Mouse (Mus musculus): ENCODE data around the gene Cbfb. TPM values are rescaled to one million over a fixed set of nuclear protein-coding genes. Genes with fewer than 3 reads are reported as not detected.
"Not testable (repeated sequence)": the region's sequence is repeated elsewhere in the genome, so short reads cannot be mapped to it uniquely, and the experiment has no call there.

Gene Cbfb
- total RNA-seq (2021) = 58.4 and 60.1 TPM in 2 replicates
- long read RNA-seq, experiment 1, transcript Cbfb-201 (6 exons, 2,883 nt) = minor isoform, 16 of 56 reads
- long read RNA-seq, experiment 1, transcript Cbfb-202 (6 exons, 2,891 nt) = major isoform, 32 of 56 reads
- long read RNA-seq, experiment 1, partial matches to known transcripts = 4 of 56 reads
- long read RNA-seq, experiment 1, other reads (novel, unspliced or antisense) = 3 of 56 reads
- long read RNA-seq, experiment 2, transcript Cbfb-202 (6 exons, 2,891 nt) = major isoform, 23 of 49 reads
- long read RNA-seq, experiment 2, transcript Cbfb-201 (6 exons, 2,883 nt) = minor isoform, 14 of 49 reads
- long read RNA-seq, experiment 2, partial matches to known transcripts = 4 of 49 reads
- long read RNA-seq, experiment 2, other reads (novel, unspliced or antisense) = 7 of 49 reads

DNA sequence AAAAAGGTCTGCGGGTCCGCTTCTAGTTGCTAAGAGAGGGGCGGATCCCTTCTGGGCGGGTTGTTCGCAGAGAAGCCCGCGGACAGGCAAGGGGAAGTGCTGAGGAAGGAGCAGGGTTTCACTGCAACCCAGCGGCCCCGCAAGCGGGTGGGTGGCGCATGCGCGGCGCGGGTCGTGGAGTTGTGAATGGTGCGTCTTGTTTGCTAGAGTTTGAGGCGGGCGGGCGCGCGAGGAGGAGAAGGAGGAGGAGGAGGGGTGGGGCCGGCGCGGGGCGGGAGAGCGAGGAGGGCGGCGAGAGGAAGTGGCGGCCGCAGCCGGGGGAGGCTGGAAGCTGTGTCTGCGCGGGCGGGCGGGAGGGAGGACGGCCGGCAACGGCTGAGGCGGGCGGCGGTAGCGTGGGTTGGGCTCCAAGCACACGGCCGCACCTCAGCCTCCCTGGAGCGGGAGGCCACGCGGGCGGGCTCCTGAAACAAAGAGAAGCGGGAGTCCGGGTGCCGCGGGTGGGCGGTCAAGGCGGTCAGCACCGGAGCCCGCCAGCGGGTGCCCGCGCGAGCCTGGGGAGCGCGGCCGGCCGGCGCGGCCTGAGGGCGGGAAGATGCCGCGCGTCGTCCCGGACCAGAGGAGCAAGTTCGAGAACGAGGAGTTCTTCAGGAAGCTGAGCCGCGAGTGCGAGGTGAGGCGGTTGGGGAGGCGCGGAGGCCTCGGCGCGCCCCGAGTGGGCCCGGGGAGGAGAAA is at the start of gene Cbfb:
Gene Cbfb (plus strand): TSS at position 294 of the 735 bp plus-strand sequence.
- peak; percentile 99 for DNase-seq

DNA sequence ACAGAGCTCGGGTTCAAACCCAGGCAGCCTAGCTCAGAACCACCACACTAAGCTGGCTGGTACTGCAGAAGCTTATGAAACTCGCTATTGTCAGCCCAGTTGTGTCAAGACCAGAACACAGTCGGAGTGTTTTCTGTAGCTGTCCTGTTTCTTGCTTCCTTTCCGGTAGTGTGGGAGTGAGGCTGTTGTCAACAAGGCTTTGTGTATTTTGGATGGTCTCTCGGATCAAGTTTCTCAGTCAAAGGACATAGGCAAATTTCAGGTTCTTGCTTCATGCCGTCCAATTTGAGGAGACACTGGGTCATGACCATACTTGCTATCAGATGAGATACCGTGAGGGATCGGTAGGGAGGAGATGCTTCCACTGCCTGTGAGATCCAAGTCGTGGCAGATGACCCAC is 40.6 kb upstream of the Cbfb start:
- no peak for DNase-seq

DNA sequence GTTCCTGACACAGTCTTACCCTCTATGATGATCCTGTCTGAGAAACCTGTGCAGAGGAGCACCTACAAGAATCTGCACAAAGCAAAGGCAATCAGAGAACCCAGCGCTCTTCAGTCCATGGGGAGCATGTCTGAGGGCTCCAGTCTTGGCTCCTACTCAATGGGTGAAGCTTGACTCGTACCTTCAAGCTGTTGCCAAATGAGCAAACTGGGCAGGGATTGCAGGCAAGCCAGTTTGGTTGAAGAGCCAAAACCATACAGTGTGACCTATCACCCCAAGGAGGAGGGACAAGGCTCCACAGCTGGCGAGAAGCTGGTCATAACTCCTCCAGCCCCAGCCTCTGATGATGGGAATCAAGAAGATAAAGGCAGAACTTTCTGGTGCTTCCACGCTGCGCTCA is 39.0 kb upstream of the Cbfb start, which contains the start of gene Ces4a:
Gene Ces4a (plus strand): TSS at position 292 of the 400 bp plus-strand sequence.
- DNase-seq = no peak

DNA sequence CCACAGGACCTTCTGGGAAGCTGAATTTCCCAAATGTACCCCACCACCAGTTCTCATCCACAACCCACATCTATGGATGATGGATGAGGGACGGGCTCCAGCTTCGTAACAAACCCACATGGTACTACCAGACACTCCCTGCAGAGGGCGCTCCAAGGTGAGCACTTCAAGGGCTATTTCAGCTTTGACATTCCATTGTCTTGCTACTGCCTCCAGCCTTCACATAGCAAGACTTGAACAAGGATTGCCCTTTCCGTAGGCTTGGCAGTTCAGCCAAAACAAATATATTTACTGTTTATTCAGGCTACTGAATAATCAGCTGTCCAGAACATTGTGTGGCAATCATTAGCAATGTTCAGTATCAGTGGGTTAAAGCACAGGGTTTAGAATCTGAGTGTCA is 32.1 kb upstream of the Cbfb start:
- peak; percentile 90 for DNase-seq

DNA sequence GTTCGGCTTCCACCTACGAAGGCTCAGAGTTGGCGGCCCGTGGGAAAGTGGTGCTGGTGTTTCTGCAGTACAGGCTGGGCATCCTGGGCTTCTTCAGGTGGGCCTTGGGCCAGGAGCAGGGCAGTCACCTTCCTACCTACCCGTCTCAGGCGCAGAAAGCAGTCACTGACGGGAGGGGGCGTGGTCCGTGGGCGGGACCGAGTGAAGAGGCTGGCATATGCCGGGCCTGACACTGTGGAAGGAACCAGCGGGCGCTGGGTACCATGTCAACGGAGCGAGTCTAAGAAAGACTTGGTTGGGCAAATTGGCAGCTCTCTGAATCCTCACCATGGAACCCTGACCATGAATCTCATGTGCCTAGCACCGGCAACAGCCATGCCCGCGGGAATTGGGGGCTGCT is 28.1 kb upstream of the Cbfb start:
- peak; percentile 24 for DNase-seq

DNA sequence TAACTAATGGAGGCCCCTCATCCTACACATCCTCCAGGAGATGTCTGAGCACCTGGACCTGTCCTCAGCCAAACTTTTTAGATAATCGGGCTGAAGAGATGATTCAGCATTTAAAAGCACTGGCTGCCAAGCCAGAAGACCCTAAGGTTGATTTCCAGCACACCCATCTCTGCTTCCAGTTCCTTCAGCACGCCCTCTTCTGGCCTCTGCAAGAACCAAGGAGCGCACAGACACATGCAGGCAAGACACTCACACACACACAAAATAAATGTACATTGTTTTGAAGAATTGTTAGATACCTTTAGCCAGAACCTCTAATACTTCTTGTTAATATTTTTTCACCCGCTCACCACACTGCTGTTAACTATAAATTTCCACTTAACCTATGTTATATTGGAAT is 18.8 kb upstream of the Cbfb start:
- no peak for DNase-seq

DNA sequence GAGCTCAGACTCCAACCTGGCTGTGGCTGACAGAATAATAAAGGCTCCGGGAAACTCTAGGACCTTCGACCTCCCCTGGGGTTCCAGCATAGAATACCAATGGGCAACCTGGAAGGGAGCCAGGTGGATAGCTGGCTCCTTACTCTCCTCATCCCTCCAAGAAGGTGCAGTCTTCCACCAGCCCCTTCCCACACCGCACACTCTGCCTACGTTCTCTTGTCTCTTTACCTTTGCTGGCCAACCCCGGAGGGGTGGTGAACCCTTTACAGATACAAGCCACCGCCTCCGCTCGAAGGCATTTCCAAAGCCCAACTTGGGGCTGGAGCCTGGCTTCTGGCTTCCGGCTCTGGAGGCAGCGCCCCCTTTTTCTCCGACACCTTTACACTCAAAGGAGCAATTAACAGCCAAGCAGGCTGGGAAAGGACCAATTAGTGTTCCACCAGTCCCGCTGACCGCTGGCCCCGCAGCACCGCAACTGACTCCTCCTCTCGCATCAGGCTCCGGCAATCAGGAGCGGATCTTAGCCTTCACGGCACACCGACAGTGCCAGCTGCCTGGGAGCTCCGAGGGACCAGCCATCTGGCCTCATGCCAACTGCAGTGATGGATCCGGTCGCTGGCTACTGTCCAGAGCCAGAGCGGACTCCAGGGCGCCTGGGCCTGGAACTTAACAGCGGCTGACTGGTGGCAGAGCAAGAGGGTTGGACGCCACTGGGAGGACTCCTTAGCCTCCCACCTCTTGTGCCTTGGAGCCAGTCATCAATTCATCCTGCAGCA is 17.7 kb upstream of the Cbfb start:
- DNase-seq = peak; percentile 97

DNA sequence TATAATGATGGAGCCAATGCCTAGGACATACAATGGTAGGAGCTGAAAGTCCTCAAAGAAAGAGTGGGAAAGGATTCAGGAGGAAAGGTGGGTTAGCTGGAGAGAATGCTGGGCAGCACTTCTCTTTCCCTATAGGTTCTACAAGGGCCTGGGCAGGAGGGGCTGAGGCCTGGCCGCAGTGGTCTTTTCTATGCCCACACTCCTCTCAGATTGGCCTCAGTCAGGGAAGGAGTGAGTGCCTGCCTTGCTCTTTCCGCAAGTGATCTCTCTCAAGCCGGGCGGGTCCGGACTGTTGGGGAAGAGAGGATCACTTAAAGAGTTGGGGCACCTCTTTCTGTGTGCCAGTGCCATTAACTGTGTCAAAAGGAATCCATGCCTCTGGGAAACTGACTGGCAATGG is 16.2 kb upstream of the Cbfb start:
- DNase-seq = no peak

DNA sequence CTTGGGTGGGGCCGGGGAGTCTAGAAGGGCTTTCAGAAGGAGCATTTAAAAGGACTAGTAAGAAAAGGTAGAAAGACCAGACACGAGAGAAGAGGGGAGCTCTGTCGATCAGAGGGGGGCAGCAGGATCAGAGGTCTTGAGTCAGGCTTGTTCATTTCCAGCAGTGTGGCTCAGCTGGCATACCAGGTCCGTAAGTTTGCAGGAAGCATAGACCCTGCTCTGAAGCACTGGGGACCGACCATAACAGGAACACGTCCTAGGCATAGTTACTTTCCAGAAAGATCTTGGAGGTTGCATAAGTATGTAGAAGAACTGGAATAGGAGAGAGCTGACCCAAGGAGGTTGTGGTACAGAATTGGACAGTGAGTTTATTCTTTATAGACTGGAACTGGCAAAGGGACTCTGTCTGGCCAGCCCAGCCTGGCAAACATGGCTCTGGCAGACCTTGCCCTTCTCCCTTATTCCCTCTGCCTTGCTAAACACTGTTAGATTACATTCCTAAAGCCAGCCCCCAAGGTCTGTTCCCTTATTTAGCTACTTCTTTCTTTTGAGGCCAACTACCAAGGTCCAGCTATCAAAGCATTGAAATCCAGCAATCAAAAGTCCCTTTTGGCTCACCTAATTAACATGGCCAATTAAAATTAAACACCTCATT is 15.3 kb upstream of the Cbfb start:
- peak; percentile 74 for DNase-seq

DNA sequence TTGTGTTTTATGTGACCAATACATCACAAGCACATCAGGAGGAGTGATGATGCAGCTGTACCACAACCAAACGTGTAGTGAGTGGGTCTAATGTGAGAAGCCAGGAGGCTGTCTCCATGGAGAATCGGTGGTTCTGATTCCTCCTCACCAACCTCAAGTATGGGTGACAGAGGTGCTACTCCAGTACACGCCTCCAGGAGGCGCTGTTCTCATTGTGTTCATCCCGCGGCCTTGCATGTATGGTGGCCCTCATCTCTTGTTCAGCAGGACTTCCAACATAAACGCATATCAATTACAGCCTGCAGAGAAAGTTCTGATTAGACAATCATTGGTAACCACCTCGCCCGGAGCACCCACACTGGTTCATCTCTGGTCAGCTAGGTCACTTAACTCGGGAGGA is 12.9 kb upstream of the Cbfb start:
- peak; percentile 65 for DNase-seq

DNA sequence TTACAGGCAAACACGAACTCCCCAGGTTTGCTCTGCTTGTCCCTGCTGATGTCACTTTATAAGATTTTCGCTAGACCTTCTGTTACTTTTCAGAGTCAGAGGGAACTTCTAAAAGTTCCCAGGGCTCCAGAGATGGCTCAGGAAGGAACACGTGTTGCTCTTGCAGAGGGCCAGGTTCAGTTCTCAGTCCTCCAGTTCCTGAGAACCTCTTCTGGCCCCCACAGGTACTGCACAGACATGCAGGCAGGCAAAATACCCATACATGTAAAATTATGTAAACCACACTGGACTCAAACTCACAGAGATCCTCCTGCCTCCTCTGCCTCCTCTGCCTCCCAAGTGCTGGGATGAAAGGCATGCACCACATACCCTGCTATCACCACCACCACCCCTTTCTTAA is 12.4 kb upstream of the Cbfb start:
- DNase-seq = no peak

DNA sequence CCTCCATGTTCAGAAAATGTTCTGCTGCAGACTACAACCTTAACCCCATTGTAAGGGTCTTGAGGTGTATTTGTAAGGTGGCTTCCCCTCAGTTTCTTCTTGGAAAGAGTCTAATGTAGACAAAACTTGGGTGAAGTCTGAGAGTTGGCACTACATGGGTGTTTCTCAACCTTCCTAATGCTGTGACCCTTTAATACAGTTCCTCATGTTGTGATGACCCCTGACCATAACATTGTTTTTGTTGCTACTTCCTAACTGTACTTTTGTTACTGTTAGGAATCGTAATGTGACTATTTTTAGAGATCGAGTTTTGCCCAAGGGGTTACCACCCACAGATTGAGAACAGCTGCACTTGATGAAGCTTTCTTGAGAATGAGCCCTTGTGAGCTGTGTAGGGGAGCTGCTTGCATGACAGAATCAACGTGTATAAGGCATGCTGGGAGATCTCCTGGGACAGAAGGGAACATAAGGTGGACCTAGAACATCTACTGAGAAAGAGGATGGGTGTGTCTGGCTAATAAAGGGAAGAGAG is 9.3 kb upstream of the Cbfb start:
- DNase-seq = no peak

DNA sequence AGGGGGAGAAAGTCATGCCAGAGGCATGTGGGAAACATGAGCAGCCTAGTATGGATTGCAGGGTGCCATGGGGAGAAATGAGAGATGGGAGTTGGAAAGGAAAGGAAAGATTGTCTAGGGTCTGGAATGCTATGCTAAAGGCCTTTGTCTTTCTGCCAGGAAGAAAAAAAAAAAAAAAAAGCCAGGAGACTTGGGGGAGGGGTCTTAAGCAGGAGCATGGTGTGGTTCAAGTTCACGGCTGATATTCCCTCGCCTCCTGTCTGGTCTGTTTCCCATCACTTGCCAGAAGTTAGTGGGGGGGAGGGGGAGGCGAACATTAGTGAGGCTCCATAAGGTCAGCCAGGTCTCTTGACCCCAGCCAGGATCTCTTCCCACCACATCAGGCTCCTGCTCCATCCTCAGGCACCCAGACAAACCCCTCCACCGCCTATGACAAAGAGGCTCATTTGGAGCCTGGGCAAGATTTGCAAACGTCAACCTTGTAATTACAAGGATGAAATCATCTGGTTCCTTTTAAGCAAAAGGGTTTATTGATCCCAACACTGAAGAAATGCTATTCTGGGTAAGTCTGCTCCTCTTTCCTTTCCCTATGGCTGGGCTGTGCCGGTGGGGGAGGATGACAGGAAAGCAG is 6.1 kb upstream of the Cbfb start:
- DNase-seq = no peak

DNA sequence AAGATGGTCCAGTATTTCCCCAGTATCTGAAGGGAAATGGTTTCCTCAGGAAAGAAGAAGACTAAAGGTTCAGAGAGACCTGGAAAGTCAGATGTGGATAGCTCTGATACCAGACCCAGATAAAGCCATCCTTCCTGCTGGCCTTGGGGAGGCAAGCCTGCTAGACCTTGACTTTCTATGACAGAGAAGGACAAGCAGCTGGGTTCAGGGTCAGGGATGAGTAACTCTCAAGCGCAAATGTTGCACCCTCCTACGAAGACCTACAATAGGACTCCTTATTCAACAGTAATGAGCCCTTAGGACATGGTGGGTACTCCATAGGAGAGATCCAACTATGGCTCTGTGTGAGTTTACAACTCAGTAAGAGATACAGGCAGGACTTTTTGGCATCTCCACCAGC is 5.3 kb upstream of the Cbfb start:
- peak; percentile 66 for DNase-seq

DNA sequence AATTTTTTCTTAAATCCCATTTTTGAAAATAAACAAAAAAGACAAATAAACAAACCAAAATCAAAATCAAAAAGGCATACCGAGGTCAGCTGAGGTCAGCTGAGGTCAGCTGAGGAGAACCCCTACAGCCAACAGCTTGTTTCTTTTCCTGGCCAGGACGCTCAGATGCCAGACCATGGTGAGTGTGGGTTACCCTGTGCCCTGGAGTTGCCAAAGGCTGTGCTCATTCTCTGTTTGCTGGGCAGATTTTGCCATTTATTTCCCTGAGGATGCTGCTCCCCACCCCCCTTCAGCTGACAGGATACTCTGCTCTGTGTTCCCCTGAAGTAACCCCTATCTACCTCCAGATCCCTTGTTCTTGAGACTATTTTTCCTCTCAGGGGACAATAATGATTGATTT is 3.4 kb upstream of the Cbfb start:
- DNase-seq = peak; percentile 35

DNA sequence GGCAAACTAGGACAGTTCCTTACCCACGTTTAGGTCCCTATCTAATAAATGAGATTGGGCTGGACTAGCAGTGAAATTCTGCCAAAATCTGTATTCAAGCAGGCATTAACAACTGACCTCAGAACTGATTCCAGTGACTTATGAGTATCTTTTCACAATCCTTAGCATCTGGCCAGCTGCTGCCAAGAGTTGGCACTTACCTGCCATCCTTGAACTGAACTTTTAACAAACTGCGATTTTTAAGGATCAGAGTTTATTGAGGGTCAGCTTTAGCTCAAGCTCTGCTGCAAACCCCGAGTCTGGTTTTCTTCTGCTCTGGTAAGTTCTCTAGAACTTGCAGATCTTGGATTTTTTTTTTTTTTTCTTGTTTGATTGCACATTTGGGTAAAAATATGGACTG is 892 bp upstream of the Cbfb start:
- DNase-seq = peak; percentile 26

DNA sequence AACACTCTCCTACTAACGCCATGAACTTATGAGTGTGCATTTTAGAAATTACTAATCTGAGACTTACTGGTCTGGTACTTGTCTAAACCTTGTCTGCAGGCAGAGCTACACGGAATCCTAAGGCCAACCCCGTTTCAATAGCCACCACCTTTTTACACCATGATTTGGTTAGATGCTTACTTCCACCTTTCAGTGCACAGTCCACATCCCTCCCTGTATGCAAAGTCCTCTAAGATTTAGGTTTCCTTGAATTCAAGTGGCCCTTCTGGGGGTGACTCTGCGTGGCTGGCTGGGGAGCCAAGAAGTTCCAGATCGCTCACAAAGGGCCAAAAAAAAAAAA is 463 bp upstream of the Cbfb start:
- no peak for DNase-seq

DNA sequence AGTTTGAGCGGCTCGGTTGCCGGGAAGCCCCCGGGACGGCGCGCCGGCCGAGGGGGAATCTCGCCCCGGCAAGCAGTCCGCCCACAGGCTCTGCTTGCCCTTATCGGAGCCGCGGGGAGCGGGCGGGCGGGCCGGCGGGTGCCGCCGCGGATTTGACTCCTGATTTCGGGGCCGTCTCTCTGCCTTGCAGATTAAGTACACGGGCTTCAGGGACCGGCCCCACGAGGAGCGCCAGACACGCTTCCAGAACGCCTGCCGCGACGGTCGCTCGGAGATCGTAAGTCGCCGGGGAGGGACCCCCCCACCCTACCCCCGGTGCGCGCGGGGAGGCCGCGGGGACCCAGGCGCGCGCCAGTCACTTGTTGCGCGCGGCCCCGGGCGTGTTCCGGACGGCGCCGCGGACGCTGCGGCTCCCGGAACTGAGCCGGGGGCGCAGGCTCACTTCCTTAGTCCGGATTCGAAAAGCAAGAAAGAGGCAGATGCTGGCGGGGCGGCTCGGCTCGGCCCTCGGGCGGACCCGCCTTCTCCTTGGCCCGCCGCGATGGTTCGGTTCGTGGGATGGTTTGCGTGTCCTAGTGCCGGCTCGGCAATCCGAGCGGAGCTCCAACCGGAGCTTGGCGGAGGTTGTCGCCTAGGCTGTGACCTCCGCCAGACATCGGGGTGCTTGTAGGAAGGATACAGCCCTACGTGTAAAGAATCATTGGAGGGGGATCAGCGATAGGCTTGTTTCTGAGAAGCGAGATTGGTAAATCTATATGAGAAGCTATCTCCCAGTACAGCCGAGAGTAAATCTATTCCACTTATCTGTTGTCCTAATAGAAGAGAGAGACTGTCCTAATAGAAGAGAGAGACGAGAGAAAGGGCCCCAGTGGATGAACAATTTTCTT is 885 bp downstream of the Cbfb start:
- DNase-seq = peak; percentile 80

DNA sequence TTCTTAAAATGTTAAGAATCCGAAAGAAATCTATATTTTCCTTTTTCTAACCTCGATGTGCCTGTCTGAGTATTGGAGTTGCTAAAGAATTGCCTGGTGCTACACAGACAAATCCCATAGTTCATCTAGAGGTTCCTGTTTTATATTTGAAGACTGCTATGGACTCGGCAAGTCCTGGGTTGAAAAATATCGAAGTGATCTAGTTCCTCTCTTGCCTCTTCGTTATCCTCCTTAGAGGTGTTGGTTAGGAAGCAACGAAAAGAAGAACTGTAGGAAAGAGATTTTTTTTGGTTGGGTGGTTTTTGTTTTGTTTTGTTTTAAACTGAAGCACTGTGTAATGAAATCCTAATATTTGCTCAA is 1.5 kb downstream of the Cbfb start:
- no peak for DNase-seq

DNA sequence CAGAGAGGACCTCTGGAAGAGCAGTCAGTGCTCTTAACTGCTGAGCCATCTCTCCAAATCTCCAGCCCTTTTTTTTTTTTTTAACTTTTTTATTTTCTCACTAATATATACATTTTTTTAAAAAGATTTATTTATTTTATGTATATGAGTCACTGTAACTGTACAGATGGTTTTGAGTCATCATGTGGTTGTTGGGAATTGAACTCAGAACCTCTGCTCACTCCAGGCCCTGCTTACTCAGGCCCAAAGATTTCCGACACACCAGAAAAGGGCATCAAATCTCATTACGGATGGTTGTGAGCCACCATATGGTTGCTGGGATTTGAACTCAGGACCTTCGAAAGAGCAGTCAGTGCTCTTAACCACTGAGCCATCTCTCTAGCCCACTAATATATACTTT is 4.8 kb downstream of the Cbfb start:
- DNase-seq = not testable (repeated sequence)

All from adrenal gland, postnatal 14 days (tissue).